Mouse (Mus musculus): ENCODE data around the gene Gm20403. TPM values are rescaled to one million over a fixed set of nuclear protein-coding genes. Genes with fewer than 3 reads are reported as not detected.
"Not testable (repeated sequence)": the region's sequence is repeated elsewhere in the genome, so short reads cannot be mapped to it uniquely, and the experiment has no call there.

Gm20403 gene
- polyA plus RNA-seq, 1 experiment from 2014 or later = not detected

DNA sequence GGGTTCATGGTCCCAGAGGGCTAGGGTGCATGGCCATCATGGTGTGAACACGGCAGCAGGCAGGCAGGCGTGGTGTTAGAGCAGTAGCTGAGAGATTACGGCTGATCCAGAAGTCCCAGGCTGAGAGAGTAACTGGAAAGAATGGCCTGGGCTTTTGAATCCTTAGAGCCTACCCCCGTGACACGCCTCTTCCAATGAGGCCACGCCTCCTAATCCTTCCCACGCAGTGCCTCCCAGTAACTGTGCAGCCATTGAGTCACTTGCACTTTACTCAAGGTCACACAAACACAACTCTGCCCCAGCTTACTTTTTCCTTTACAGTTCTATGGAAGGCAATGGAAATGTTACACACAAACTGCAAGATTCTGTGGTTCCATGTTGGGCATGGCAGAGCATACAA, 19.7 kb upstream of the Gm20403 start:
- Histone ChIP-seq H3K4me1 (no peaks in the 10 kb centered on the region), H3K27ac (replicated peaks) (no peak overlapping the region), H3K9me3 (replicated peaks) (no peaks in the 10 kb centered on the region), H3K4me2 (replicated peaks) (no peak overlapping the region), H3K36me3 (no peaks in the 10 kb centered on the region), H3K4me3 (replicated peaks) (no peak overlapping the region), H3K27me3 (no peaks in the 10 kb centered on the region), H3K9ac (no peak overlapping the region)
- 91% methylated on average over 7 of the region's 7 CpGs for WGBS
- no peak for ATAC-seq (ENCODE audit: insufficient number of reproducible peaks, low FRiP score, low TSS enrichment, low read depth)

DNA sequence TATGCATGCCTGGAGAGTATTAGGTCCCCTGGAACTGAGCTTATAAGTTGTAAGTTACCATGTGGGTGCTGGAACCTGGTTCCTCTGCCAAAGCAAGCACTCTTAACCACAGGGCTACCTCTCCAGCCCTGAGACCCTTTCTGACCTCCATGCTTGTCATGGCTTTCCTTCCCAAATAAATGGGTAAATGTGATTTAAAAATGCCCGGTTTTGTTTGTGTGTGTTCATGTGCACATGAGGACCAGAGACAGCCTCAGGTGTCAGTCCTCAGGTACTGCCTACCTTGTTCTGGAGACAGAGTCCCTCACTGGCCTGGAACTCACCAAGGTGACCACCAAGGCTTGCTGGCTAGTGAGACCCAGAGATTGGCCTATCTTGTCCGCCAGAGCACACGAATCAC, 18.1 kb upstream of the Gm20403 start:
- no peaks in the 10 kb centered on the region for H3K27me3 ChIP-seq
- WGBS = 85% methylated on average over 3 of the region's 3 CpGs
- no peak overlapping the region for H3K27ac ChIP-seq (replicated peaks)
- H3K36me3 ChIP-seq = no peaks in the 10 kb centered on the region
- H3K4me1 ChIP-seq = no peaks in the 10 kb centered on the region
- H3K4me2 ChIP-seq (replicated peaks) = no peak overlapping the region
- no peak overlapping the region for H3K4me3 ChIP-seq (replicated peaks)
- ATAC-seq (ENCODE audit: insufficient number of reproducible peaks, low FRiP score, low TSS enrichment, low read depth) = no peak
- H3K9me3 ChIP-seq (replicated peaks) = no peaks in the 10 kb centered on the region
- no peak overlapping the region for H3K9ac ChIP-seq

DNA sequence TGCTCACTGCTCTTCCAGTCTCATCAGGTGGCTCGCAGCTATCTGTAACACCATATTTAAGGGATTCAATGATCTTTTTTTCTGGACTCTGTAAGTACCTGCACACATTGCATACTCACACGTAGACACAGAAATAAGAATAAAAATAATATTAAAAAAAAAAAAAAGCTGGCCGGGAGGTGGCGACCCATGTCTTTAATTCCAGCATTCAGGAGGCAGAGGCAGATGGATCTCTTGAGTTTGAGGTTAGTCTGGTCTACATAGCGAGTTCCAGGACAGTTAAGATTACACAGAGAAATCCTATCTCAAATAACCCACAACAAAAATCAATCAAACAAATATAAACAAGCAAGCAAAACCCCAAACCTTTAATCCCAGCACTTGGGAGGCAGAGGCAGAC, 17.5 kb upstream of the Gm20403 start:
- no peak overlapping the region for H3K4me2 ChIP-seq (replicated peaks)
- no peaks in the 10 kb centered on the region for H3K4me1 ChIP-seq
- H3K27ac ChIP-seq (replicated peaks) = no peak overlapping the region
- H3K4me3 ChIP-seq (replicated peaks) = no peak overlapping the region
- H3K9me3 ChIP-seq (replicated peaks) = no peaks in the 10 kb centered on the region
- 85% methylated on average over 5 of the region's 5 CpGs for WGBS
- no peaks in the 10 kb centered on the region for H3K27me3 ChIP-seq
- H3K9ac ChIP-seq = no peak overlapping the region
- no peak for ATAC-seq (ENCODE audit: insufficient number of reproducible peaks, low FRiP score, low TSS enrichment, low read depth)
- H3K36me3 ChIP-seq = no peaks in the 10 kb centered on the region

DNA sequence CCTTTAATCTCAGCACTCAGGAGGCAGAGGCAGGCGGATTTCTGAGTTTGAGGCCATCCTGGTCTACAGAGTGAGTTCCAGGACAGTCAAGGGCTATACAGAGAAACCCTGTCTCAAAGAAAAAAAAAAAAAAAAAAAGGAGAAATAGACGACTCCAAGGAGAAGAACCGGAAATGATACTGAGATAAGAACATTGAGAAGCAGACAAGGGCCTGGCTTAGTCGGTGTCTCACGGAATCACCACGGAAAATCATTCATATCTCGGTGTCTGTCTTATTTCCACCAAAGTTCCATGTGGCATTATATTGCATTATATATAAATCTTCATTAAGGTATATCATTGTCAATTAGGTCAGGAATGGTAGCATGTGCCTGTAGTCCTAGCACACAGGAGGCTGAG, 16.2 kb upstream of the Gm20403 start:
- H3K27me3 ChIP-seq; H3K4me2 ChIP-seq (replicated peaks); H3K9ac ChIP-seq; H3K4me3 ChIP-seq (replicated peaks); ATAC-seq (ENCODE audit: insufficient number of reproducible peaks, low FRiP score, low TSS enrichment, low read depth); H3K27ac ChIP-seq (replicated peaks); H3K36me3 ChIP-seq; H3K4me1 ChIP-seq; H3K9me3 ChIP-seq (replicated peaks): not testable (repeated sequence)
- 91% methylated on average over 7 of the region's 7 CpGs for WGBS

DNA sequence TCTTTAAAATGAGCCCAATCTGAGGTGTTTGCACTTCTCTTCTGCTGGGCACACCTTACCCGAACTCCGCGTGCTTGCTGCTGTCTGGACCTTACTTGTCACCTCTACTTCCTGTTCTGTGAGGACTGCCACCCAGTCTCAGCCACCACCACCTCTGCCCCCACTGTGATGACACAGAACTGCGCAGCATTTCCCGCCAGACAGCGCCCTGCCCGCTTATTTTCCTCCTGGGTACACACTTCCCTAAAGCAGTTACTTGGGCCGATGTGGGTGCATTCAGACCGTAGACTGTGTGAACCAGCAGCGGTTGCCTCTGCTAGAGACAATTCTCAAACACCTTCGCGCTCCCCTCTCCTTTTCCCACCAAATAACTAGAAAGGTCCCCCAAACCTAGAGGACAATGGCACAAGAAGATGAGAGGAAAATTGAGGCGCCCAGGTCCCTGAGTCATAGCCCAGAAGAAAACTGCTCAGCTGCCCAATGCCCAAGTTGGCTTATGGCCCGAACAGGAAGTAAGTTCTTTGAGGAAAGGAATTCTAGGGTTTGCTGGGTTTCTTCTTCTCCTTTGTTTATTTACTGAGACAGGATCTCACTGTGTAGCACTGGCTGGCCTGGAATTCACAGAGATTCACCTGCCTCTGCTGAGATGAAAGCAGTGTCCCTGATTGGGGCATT, 12.8 kb upstream of the Gm20403 start:
- Histone ChIP-seq H3K36me3 (no peaks in the 10 kb centered on the region), H3K4me3 (replicated peaks) (no peak overlapping the region), H3K4me2 (replicated peaks) (no peak overlapping the region), H3K9me3 (replicated peaks) (no peaks in the 10 kb centered on the region), H3K27ac (replicated peaks) (no peak overlapping the region), H3K9ac (no peak overlapping the region), H3K27me3 (no peaks in the 10 kb centered on the region), H3K4me1 (no peaks in the 10 kb centered on the region)
- WGBS = 82% methylated on average over 14 of the region's 14 CpGs
- ATAC-seq (ENCODE audit: insufficient number of reproducible peaks, low FRiP score, low TSS enrichment, low read depth) = no peak

- no peak overlapping the region for H3K4me2 ChIP-seq (replicated peaks)
- no peak overlapping the region for H3K4me3 ChIP-seq (replicated peaks)
- no peaks in the 10 kb centered on the region for H3K27me3 ChIP-seq
- WGBS = 68% methylated on average over 5 of the region's 5 CpGs
- no peaks in the 10 kb centered on the region for H3K9me3 ChIP-seq (replicated peaks)
- H3K36me3 ChIP-seq = no peaks in the 10 kb centered on the region
- H3K27ac ChIP-seq (replicated peaks) = no peak overlapping the region
- H3K9ac ChIP-seq = no peak overlapping the region
- no peaks in the 10 kb centered on the region for H3K4me1 ChIP-seq
- ATAC-seq (ENCODE audit: insufficient number of reproducible peaks, low FRiP score, low TSS enrichment, low read depth) = no peak
Observed at GRCm38 (mm10) chr12:54998411-54998810, 12.1 kb upstream of the Gm20403 start.

DNA sequence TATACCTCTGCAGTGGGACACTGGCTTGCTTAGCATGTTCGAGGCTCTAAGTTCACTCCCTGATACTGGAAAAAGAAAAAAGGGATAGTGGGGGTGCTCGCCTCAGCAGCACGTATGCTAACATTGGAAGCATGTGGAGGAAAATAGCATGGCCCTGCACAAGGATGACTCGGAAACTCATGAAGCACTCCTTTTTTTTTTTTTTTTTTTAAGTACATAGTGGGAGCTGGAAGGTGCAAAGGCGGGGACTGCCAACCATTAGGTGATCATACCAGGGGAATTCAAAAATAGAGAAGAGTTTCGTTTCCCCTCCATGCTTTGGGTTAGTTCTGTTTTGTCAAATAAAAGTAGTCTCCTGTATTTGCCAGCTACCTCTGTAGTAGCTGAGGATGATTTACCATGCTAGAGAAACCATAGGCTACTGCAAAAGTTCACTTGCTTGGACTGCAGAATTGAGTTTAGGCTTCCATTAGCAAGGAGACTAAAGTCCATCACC, 10.7 kb upstream of the Gm20403 start:
- no peaks in the 10 kb centered on the region for H3K36me3 ChIP-seq
- H3K4me2 ChIP-seq (replicated peaks) = no peak overlapping the region
- no peaks in the 10 kb centered on the region for H3K27me3 ChIP-seq
- H3K4me1 ChIP-seq = no peaks in the 10 kb centered on the region
- ATAC-seq (ENCODE audit: insufficient number of reproducible peaks, low FRiP score, low TSS enrichment, low read depth) = no peak
- H3K27ac ChIP-seq (replicated peaks) = no peak overlapping the region
- no peaks in the 10 kb centered on the region for H3K9me3 ChIP-seq (replicated peaks)
- no peak overlapping the region for H3K9ac ChIP-seq
- H3K4me3 ChIP-seq (replicated peaks) = no peak overlapping the region
- 84% methylated on average over 6 of the region's 6 CpGs for WGBS

DNA sequence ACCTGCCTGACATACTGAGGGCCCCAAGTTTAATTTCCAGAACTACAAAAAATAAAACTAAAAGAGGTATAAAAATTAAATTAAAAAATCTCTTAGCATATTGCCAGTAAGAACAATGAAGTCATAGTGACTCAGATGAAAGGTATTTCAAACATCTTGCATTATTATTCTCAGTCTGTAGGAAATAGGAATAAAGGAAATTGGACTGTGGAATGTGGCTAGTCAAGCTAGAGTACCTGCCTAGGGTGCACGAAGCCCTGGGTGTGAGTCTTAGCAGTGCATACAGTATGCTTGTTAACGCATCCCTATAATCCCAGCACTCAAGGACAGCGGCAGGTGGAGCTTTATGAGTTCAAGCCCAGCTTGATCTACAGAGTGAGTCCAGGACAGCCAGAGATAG, 9.6 kb upstream of the Gm20403 start:
- 54% methylated on average over 3 of the region's 3 CpGs for WGBS
- Histone ChIP-seq H3K9ac (no peak overlapping the region), H3K4me3 (replicated peaks) (no peak overlapping the region), H3K27me3 (no peaks in the 10 kb centered on the region), H3K36me3 (no peaks in the 10 kb centered on the region), H3K9me3 (replicated peaks) (no peaks in the 10 kb centered on the region), H3K27ac (replicated peaks) (no peak overlapping the region), H3K4me2 (replicated peaks) (no peak overlapping the region), H3K4me1 (no peaks in the 10 kb centered on the region)
- no peak for ATAC-seq (ENCODE audit: insufficient number of reproducible peaks, low FRiP score, low TSS enrichment, low read depth)

GRCm38 (mm10) chr12:54994418-54994817, 8.1 kb upstream of the Gm20403 start:
- 73% methylated on average over 4 of the region's 4 CpGs for WGBS
- no peaks in the 10 kb centered on the region for H3K36me3 ChIP-seq
- H3K9me3 ChIP-seq (replicated peaks) = no peaks in the 10 kb centered on the region
- no peak overlapping the region for H3K27ac ChIP-seq (replicated peaks)
- no peak overlapping the region for H3K9ac ChIP-seq
- no peak overlapping the region for H3K4me2 ChIP-seq (replicated peaks)
- no peaks in the 10 kb centered on the region for H3K27me3 ChIP-seq
- H3K4me1 ChIP-seq = no peaks in the 10 kb centered on the region
- no peak for ATAC-seq (ENCODE audit: insufficient number of reproducible peaks, low FRiP score, low TSS enrichment, low read depth)
- H3K4me3 ChIP-seq (replicated peaks) = no peak overlapping the region

- no peak for ATAC-seq (ENCODE audit: insufficient number of reproducible peaks, low FRiP score, low TSS enrichment, low read depth)
- Histone ChIP-seq H3K4me3 (replicated peaks) (no peak overlapping the region), H3K27ac (replicated peaks) (no peak overlapping the region), H3K36me3 (no peaks in the 10 kb centered on the region), H3K9me3 (replicated peaks) (no peaks in the 10 kb centered on the region), H3K9ac (no peak overlapping the region), H3K4me2 (replicated peaks) (no peak overlapping the region), H3K27me3 (no peaks in the 10 kb centered on the region), H3K4me1 (no peaks in the 10 kb centered on the region)
- WGBS = 76% methylated on average over 6 of the region's 6 CpGs
Observed at GRCm38 (mm10) chr12:54994068-54994386, 7.7 kb upstream of the Gm20403 start.

- ATAC-seq (ENCODE audit: insufficient number of reproducible peaks, low FRiP score, low TSS enrichment, low read depth) = no peak
- no peak overlapping the region for H3K4me3 ChIP-seq (replicated peaks)
- H3K4me1 ChIP-seq = no peaks in the 10 kb centered on the region
- H3K27ac ChIP-seq (replicated peaks) = no peak overlapping the region
- H3K9ac ChIP-seq = no peak overlapping the region
- no peaks in the 10 kb centered on the region for H3K36me3 ChIP-seq
- H3K9me3 ChIP-seq (replicated peaks) = no peaks in the 10 kb centered on the region
- H3K4me2 ChIP-seq (replicated peaks) = no peak overlapping the region
- WGBS = 51% methylated on average over 16 of the region's 16 CpGs
- no peaks in the 10 kb centered on the region for H3K27me3 ChIP-seq
Observed at GRCm38 (mm10) chr12:54993246-54994067, 7.1 kb upstream of the Gm20403 start.

GRCm38 (mm10) chr12:54992814-54993213, 6.5 kb upstream of the Gm20403 start:
- no peak overlapping the region for H3K4me2 ChIP-seq (replicated peaks)
- 82% methylated on average over 3 of the region's 3 CpGs for whole genome bisulfite sequencing
- H3K27ac ChIP-seq (replicated peaks) = no peak overlapping the region

More at GRCm38 (mm10) chr12:54992814-54993213, 6.5 kb upstream of the Gm20403 start:
- ATAC-seq (ENCODE audit: insufficient number of reproducible peaks, low FRiP score, low TSS enrichment, low read depth) = no peak
- H3K9me3 ChIP-seq (replicated peaks) = no peaks in the 10 kb centered on the region
- no peak overlapping the region for H3K4me3 ChIP-seq (replicated peaks)
- no peaks in the 10 kb centered on the region for H3K36me3 ChIP-seq
- no peaks in the 10 kb centered on the region for H3K27me3 ChIP-seq
- no peaks in the 10 kb centered on the region for H3K4me1 ChIP-seq
- no peak overlapping the region for H3K9ac ChIP-seq
